ENCODE assay signal across 28 mouse cellular contexts in the genomic region with DNA sequence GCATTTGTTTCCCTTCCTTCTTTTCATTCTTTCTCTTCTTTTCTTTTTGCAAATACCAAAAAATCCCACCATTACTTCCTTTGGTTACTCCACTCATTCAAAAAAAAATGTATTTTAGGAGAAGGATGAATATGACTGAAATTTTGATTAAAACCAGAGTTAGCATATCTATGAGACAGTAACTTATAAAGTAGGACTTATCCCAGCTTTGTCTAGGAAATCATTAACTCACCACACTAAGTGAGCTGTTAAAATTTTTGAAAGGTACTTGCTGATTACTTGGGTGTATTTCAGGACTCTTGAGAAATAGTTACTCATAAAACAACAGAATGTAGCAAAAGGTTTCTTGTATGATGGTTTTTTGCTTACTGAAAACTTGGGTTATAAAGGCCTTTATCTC. TPM values are rescaled to one million over a fixed set of nuclear protein-coding genes. Genes with fewer than 3 reads are reported as not detected.
A peak's percentile ranks its signal among the peaks of the same experiment; 100 is the strongest.
DNase-seq lines count a peak whose midpoint lies in the region; ATAC-seq and TF ChIP-seq lines count a peak whose summit lies in the region.
"Had no signal": no experiment of that assay in that cellular context is flagged by ENCODE, and none has a peak within 500 bp of the region (broad histone marks: within the 10 kb centered on the region; RNA-seq: fewer than 3 reads in every experiment).

No protein-coding gene starts in this region.

- no peak overlapping the region for H3K4me2 ChIP-seq in heart, postnatal 0 days (ENCODE audit: low read depth, low read length)
- no peak overlapping the region for H3K4me2 ChIP-seq in lung, embryonic 14.5 days
- no peak overlapping the region for H3K4me2 ChIP-seq in intestine, embryonic 16.5 days (ENCODE audit: low read depth, low read length)
- H3K4me2 ChIP-seq: embryonic facial prominence, embryonic 13.5 days; hindbrain, embryonic 15.5 days; midbrain, embryonic 13.5 days; neural tube, embryonic 15.5 days had no signal

- POLR2A ChIA-PET in Patski (lab: Charles Lee) = no interaction called here

- no peak overlapping the region for H3K4me3 ChIP-seq in heart, postnatal 0 days (ENCODE audit: low read depth, low read length)
- H3K4me3 ChIP-seq in lung, embryonic 14.5 days (ENCODE audit: low read depth, low read length) = no peak overlapping the region
- H3K4me3 ChIP-seq in intestine, embryonic 16.5 days (ENCODE audit: low read length) = no peak overlapping the region
- H3K4me3 ChIP-seq: embryonic facial prominence, embryonic 13.5 days; erythroblast, embryonic 14.5 days; gastrocnemius, adult 2 months; hindbrain, embryonic 10.5 days; hindbrain, embryonic 15.5 days; midbrain, embryonic 13.5 days; neural tube, embryonic 15.5 days had no signal

- in situ Hi-C loops in Patski (cut with MboI; ENCODE audit: low pct_unique_long_range_greater_than_20kb) = no loop called here

- no peak for DNase-seq in heart, postnatal 0 days (ENCODE audit: low spot score)
- DNase-seq in heart, postnatal 10 days = no peak
- DNase-seq in lung, embryonic 14.5 days = no peak
- no peak for DNase-seq in lung, postnatal 4 days
- peak; percentile 57 for DNase-seq in Patski (ENCODE audit: low read depth, low spot score)
- DNase-seq in embryo, embryonic 9.5 days (ENCODE audit: extremely low spot score) = no peak
- DNase-seq: adrenal gland, postnatal 25 days; cerebellum, adult 11-12 months; cerebellum, adult 9-11 months; gastrocnemius, adult 2 months; gastrocnemius, postnatal 36 days; layer of hippocampus, adult 9-11 months; liver; retina, postnatal 1 day; right cerebral cortex, postnatal 14 days; thymus, postnatal 4 days had no signal

- H3K9me3 ChIP-seq in heart, postnatal 0 days (replicated peaks; ENCODE audit: control insufficient read depth, low read length) = no peaks in the 10 kb centered on the region
- no peaks in the 10 kb centered on the region for H3K9me3 ChIP-seq in lung, embryonic 14.5 days (ENCODE audit: low read depth, low read length)
- no peaks in the 10 kb centered on the region for H3K9me3 ChIP-seq in intestine, embryonic 16.5 days (ENCODE audit: control insufficient read depth, low read length)
- H3K9me3 ChIP-seq: embryonic facial prominence, embryonic 13.5 days; hindbrain, embryonic 10.5 days; hindbrain, embryonic 15.5 days; midbrain, embryonic 13.5 days; neural tube, embryonic 15.5 days had no signal

- TF ChIP-seq CTCF in heart, postnatal 0 days (IDR thresholded peaks at IDR 0.05; ENCODE audit: low read depth) = no peak
- no peak for TF ChIP-seq CTCF in lung, embryonic 14.5 days (IDR thresholded peaks at IDR 0.05; ENCODE audit: low read depth)
- TF ChIP-seq CTCF in Patski (IDR thresholded peaks at IDR 0.05) = no peak

- ATAC-seq in heart, postnatal 0 days (ENCODE audit: insufficient read depth, low read depth) = no peak
- no peak for ATAC-seq in lung, embryonic 14.5 days (ENCODE audit: insufficient read depth)
- ATAC-seq in Patski = peak; percentile 36
- peak; percentile 59; the same call in 1 of the 2 replicates for ATAC-seq in intestine, embryonic 16.5 days
- ATAC-seq: CD4-positive, CD25-positive, alpha-beta regulatory T cell, adult 4 months; forebrain, embryonic 16.5 days; inflammation-experienced regulatory T-cells, adult 6 months; midbrain, embryonic 13.5 days had no signal

- H3K36me3 ChIP-seq in heart, postnatal 0 days (replicated peaks; ENCODE audit: control insufficient read depth, insufficient read depth, low read length) = no peaks in the 10 kb centered on the region
- no peaks in the 10 kb centered on the region for H3K36me3 ChIP-seq in lung, embryonic 14.5 days (ENCODE audit: insufficient read depth)
- H3K36me3 ChIP-seq in intestine, embryonic 16.5 days (ENCODE audit: control insufficient read depth, insufficient read depth, low read length) = no peaks in the 10 kb centered on the region
- H3K36me3 ChIP-seq: embryonic facial prominence, embryonic 13.5 days; hindbrain, embryonic 10.5 days; hindbrain, embryonic 15.5 days; midbrain, embryonic 13.5 days; neural tube, embryonic 15.5 days had no signal

- no peak for TF ChIP-seq EP300 in heart, postnatal 0 days (IDR thresholded peaks at IDR 0.05; ENCODE audit: low read depth)

- no peaks in the 10 kb centered on the region for H3K27me3 ChIP-seq in heart, postnatal 0 days (ENCODE audit: control insufficient read depth, insufficient read depth, low read length)
- H3K27me3 ChIP-seq in lung, embryonic 14.5 days (ENCODE audit: insufficient read depth, low read length) = no peaks in the 10 kb centered on the region
- no peaks in the 10 kb centered on the region for H3K27me3 ChIP-seq in Patski
- H3K27me3 ChIP-seq in intestine, embryonic 16.5 days (replicated peaks; ENCODE audit: control insufficient read depth, insufficient read depth, low read length) = no peaks in the 10 kb centered on the region
- H3K27me3 ChIP-seq: embryonic facial prominence, embryonic 13.5 days; hindbrain, embryonic 15.5 days; midbrain, embryonic 13.5 days; neural tube, embryonic 15.5 days had no signal

- peak overlapping the region; percentile 61 for H3K27ac ChIP-seq in heart, postnatal 0 days (ENCODE audit: low read depth)
- peak overlapping the region; percentile 63; the same call in 1 of the 2 replicates for H3K27ac ChIP-seq in lung, embryonic 14.5 days (ENCODE audit: low read depth)
- no peak overlapping the region for H3K27ac ChIP-seq in intestine, embryonic 16.5 days (ENCODE audit: low read length)
- H3K27ac ChIP-seq: embryonic facial prominence, embryonic 13.5 days; gastrocnemius, adult 2 months; hindbrain, embryonic 10.5 days; hindbrain, embryonic 15.5 days; liver, embryonic 14.5 days; macrophage; midbrain, embryonic 13.5 days; neural tube, embryonic 15.5 days had no signal

- no peak overlapping the region for H3K9ac ChIP-seq in heart, postnatal 0 days (replicated peaks; ENCODE audit: low read depth, low read length)
- no peak overlapping the region for H3K9ac ChIP-seq in lung, embryonic 14.5 days
- no peak overlapping the region for H3K9ac ChIP-seq in intestine, embryonic 16.5 days (ENCODE audit: low read depth, low read length)
- H3K9ac ChIP-seq: embryonic facial prominence, embryonic 13.5 days; hindbrain, embryonic 15.5 days; liver, embryonic 14.5 days; midbrain, embryonic 13.5 days; neural tube, embryonic 15.5 days had no signal

- CTCF ChIA-PET in Patski (lab: Charles Lee) = interaction anchor here (0.9 to 4.4 kb wide), 6 partner anchors 18 to 85 kb away, joined by 3 to 23 read pairs (median 5); no protein-coding TSS in a partner anchor

- intact Hi-C loops in heart, postnatal 10 days (cut with DNase I) = no loop called here

- H3K4me1 ChIP-seq in heart, postnatal 0 days (ENCODE audit: control insufficient read depth, insufficient read depth) = peaks cover 7% of the 10 kb centered on the region; the same call in 1 of the 2 replicates
- no peaks in the 10 kb centered on the region for H3K4me1 ChIP-seq in lung, embryonic 14.5 days (ENCODE audit: insufficient read depth)
- 0 out of 2 replicates have a peak, but pooled peaks cover 2% of the 10 kb centered on the region for H3K4me1 ChIP-seq in intestine, embryonic 16.5 days (ENCODE audit: control insufficient read depth, insufficient read depth, low read length)
- H3K4me1 ChIP-seq: hindbrain, embryonic 15.5 days; midbrain, embryonic 13.5 days had no signal

RNA-seq across cellular contexts. Expression of a gene that starts 8.7 kb away (rescaled TPM):
- 95.1 and 105 TPM in 2 replicates for total RNA-seq in heart, postnatal 0 days (2014; rRNA removed; ENCODE audit: low replicate concordance)
- 99.4 and 106 TPM in 2 replicates for polyA plus RNA-seq in heart, postnatal 0 days (2015; fragmentation: Nextera tagmentation; extraction: Ambion mirVana)
- 10 to 100 TPM; 77.9 to 87.8 TPM for total RNA-seq in heart, postnatal 10 days (2021)
- polyA plus RNA-seq in lung, embryonic 14.5 days (2014; fragmentation: Nextera tagmentation; extraction: Ambion mirVana) = 153 and 167 TPM in 2 replicates
- 565 TPM for polyA plus RNA-seq in Patski (2021)
- 67.2 and 73.2 TPM in 2 replicates for polyA plus RNA-seq in intestine, embryonic 16.5 days (2015; fragmentation: Nextera tagmentation; extraction: Ambion mirVana)

Comparison
In these comparisons a context has a peak if more than half of its experiments do, and no peak if none do; other contexts are left out.
1. ATAC-seq: peak in Patski (single experiment) and intestine, embryonic 16.5 days (single experiment); none in heart, postnatal 0 days (single experiment) and lung, embryonic 14.5 days (single experiment).